Mouse (Mus musculus) E14TG2a.4 (cell line): ENCODE results near the gene Camkv.

Experiments used
- CTCF ChIP-seq: conservative IDR thresholded peaks from 2 replicates; pipeline ENCODE4 v1.5.1; 2014; ENCODE audit warnings: low read length
- NANOG ChIP-seq: IDR thresholded peaks from 2 replicates; pipeline ENCODE4 v1.6.1; 2014; ENCODE audit warnings: borderline replicate concordance, low read length, mixed read lengths

GRCm38 (mm10) chr9:107928169-107928568 is 7.3 kb upstream of the Camkv start, which contains the start of gene Actl11:
- TF ChIP-seq CTCF (no peak), NANOG (no peak)
